Mouse (Mus musculus) cerebellum, adult 9-11 months (tissue): ENCODE measurements around the gene Mpdu1.
"Not testable (repeated sequence)": the region's sequence is repeated elsewhere in the genome, so short reads cannot be mapped to it uniquely, and the experiment has no call there.

Experiments used
- DNase-seq: peaks from one replicate; pipeline ENCODE4 v3.0.0; 2022

The Mpdu1 gene

DNA sequence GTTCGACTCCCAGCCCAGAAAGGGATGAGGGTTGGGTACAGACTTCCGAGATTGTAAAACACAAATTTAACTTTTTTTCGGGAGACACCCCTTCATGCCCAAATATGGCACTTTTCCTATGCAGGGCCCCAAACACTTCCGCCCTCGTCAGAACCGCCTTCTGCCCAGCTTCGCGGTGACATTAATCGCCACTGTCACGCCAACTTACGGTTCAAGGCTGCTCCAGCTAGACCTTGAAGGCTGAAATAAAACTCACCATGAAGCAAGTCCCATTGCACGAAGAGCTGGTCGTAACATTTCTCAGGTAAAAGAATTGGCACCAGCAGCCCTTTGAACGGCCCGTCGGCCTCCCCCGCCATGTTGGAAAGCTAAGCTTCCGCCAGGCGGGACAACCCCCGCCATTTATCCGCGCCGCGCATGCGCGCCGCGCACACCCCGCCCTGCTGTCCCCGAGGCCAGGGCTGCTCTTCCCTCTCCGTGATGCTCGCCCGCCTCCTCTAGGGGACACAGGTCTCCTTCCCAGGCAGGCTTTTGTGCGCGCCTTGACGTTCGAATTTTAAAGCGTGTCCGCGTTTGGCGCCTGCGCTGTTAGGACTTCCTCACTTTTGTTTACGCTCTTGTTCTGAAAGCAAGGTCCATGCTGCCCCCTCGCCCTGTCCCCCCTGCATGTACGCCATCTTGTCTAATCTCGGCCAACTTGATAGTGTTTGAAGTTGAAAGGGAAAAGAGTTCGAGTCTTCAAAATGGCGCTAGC lies at the start of gene Mpdu1:
TSS of gene Mpdu1 (minus strand) at position 430 of the 754 bp plus-strand sequence.
- DNase-seq: peak; percentile 98

- no peak for DNase-seq
Measured at GRCm38 (mm10) chr11:69711082-69711481, 48.6 kb upstream of the Mpdu1 start.

DNA sequence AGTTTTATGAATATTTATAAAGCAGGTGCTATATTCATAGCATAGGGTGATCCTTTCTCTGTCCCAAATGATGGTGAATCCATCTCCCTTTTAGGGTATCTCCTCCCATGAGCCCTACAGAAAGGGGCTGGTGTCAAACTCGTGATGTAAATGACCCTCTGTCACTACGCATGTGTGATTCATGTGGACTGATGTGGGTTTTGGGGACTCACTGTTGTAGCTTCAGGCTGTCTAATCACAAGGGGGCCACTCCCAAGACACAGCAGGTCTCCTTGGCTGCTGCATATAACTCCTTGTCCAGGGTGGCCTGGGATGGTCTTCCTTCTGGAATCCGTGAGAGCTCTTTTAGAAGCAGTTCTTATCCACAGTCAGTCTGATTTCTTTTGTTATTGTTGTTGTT lies 48.0 kb upstream of the Mpdu1 start:
- no peak for DNase-seq

DNA sequence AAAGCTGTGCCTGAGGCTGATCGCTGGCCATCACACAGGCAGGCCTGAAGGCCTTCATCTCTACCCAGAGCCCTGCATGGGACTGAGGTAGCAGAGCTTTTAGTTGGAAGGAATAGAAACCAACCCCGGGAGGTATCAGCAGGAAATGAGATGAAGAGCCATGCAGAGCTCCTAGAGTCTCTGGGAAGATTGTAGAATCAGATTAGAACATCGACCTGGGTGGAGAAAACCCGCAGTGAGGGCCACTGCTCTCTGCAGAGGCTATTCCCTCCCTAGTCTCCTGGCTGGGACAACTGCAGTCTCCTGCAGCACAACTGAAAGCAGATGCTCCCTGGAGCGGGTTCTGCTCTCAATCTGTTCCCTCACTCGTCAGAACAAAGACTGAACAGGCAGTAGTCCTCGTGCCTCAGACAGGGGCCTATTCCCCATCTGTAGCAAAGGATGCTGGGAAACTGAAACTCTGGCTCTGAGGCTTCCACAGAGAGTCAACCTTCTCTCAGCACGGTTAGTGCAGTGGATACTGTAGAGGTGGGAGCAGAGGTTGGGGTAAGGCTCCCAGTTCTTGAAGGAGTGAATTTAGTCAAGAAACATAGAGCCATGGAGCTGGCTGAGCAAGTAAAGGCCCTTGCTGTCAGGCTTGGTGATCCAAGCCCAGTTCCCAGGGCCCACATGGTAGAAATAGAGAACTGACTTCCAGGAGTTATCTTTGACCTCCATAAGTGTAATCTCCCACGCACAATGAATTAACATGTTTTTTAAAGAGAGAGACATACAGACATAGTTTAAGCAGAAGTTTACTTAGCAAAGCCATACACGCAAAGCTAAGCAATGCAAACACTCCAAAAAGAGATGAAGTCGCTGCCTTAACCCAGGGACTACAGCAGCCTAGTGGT lies 47.4 kb upstream of the Mpdu1 start:
- DNase-seq: no peak

- peak; percentile 55 for DNase-seq
Measured at GRCm38 (mm10) chr11:69708614-69709265, 46.3 kb upstream of the Mpdu1 start.

DNA sequence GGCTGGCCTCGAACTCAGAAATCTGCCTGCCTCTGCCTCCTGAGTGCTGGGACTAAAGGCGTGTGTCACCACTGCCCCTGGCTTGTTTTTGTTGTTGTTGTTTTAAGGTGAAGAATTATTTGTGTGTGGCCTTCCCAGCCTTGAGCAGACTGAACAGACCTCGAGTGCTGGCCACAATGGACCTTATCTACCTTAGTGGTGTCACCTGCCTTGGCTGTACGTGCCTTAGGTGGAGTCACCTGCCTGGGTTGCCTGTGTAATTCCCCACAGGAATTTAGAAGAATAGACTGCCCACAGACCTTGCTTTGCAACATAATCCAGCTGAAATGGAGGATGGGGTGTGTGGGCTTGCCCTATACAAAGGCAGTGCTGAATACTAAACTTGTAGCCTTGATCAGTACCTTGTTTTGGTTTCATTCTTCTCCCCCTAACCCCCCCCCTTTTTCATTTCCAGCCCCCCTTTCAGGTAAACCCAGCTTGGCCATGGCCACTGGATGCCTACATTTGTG lies 45.5 kb upstream of the Mpdu1 start:
- DNase-seq: no peak

DNA sequence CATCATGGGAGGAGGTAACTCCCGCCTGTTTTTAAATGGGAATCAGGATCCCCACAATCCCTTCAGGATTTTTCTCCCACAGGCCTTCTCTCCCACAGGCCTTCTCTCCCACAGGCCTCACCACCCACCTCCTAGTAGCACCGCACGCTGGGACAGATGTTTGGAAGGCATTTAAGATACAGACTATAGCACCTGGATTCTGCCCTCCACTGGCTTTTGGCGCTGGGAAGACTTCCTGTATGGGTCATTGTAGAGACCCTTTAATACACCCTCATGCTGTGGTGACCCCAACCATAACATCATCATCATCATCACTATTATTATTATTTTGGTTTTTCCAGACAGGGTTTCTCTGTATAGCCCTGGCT lies 45.0 kb upstream of the Mpdu1 start:
- peak; percentile 58 for DNase-seq

DNA sequence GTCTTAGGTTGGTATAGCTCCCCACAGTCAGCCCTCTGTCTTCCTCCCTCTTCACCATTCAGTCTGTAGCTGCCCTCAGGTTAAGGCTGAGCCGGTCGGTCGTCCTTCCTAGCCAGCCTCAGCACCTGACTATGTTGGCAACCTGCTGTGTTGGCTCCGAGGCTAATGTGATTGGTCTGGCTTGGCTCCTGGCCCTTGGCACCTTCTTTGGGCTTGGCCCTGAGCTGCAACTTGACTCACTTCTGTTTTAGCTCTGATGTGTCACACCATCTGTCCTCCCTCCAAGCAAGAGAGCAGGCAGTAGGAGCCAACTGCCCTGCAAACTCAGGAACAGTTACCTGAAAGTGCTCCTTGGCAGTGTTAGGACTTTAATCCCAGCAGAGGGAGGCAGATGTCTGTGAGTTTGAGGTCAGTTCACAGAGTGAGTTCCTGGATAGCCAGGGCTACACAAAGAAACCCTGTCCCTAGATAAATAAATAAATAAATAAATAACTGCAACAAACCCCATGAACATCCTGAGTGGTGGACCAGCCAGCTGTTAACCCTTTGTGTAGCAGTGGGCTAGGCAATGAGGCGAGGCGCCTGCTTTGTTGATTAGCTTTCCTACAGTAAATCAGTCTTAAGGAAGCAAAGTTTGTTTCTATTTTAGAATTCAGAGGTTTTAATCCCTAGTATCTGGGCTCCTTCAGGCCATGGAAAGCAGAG lies 44.5 kb upstream of the Mpdu1 start:
- DNase-seq: peak; percentile 98

- DNase-seq: no peak
Measured at GRCm38 (mm10) chr11:69704613-69705010, 42.2 kb upstream of the Mpdu1 start.

DNA sequence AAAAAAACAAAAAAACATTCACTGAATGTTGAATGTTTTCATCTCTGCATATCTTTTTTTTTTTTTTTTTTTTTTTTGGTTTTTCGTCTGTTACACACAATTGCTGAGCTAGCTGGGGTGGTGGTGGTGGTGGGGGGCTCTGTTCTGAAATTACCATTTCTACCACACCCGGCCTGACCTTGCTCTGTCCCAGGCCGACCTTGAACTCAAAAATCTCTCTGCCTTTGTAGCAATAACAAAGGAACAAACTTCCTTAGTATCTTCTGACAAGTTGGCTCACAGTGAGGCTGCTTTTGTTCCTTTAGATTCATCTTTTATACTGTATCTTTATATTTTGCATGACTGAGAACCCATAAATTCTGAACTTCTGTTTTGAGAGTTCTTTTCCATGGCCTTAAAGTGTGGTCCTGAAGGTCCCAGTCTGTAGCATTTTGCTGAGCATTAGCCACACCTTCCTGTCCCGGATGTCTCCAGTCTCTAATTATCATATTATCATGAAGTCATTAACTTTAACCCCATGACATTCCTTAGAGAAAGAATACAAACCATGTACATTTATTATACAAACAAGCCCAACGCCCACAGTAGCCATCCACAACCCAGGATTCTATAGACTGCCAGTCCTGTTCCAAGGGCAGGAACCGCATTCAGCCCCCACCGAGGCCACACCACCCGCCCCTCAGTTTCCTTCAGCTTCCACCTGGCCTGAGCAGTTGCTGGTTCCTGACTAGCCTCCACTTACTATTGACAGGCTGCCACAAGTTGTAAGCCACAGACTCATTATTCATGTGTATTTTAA lies 41.6 kb upstream of the Mpdu1 start:
- DNase-seq: no peak

GRCm38 (mm10) chr11:69703381-69703780 lies 40.9 kb upstream of the Mpdu1 start:
- not testable (repeated sequence) for DNase-seq

GRCm38 (mm10) chr11:69702886-69703285 lies 40.4 kb upstream of the Mpdu1 start:
- not testable (repeated sequence) for DNase-seq

DNA sequence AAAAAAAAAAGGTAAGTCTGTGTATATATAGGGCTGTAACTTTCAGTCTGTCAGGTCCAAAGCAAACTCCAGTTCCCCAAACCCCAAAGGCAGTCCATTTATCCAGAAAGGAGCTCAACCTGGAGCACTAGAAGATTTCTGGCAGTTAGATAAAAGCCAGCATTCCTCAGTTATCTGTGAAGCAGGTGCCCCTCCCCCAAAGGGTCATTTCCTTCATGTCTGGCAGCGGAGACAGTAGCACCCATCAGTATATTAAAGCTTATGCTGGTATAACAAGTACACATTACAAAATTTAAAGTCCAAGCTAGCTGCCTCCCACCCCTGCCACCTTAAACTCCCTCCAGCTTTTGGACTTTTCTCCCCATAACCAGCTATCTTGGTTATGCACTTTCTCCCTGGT lies 37.2 kb upstream of the Mpdu1 start:
- DNase-seq: no peak

- DNase-seq: no peak
Measured at GRCm38 (mm10) chr11:69698574-69698973, 36.1 kb upstream of the Mpdu1 start.

GRCm38 (mm10) chr11:69697396-69697795 lies 35.0 kb upstream of the Mpdu1 start:
- no peak for DNase-seq

DNA sequence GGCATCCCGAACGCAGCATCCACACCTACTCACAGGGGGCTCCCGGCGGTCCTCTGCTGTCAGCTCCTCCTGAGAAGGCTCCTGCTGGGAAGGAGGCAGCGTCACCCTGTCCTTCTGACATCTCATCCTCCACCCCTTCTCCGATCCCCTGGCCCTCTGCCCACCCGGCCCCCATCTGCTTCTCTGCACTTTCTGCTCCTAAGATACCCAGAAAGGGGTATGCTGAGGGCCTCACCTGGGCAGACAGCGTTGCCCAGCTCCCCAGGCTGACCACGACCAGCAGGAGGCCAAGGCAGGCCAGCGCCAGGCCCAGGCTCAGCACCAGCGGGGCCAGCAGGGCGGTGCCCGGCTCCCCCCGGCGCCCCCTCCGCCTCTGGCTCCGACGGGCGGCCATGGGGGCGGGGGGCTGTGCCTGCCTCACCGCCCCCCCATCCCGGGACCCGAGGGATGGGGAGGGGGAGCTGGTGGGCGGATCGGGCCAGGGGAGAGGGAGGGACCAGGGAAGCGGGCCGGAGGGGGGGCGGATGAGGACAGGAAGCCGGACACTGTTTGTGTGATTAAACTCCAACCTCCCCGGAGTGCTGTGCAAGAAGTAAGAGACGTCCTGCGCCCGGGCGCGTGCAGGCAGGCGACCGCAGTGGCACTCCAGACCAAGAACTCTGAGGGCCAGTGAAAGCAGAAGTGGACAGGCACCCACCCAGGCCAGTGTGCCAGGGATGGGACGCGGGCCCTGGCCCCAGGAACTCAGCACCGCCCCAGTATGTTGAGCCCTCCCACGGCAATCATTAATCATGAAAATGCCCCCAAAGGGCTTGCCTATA lies 33.1 kb upstream of the Mpdu1 start, which contains the start of the genes Tnfsf12 and Tnfsfm13:
TSS of gene Tnfsf12 (minus strand) at position 489 of the 821 bp plus-strand sequence.
TSS of gene Tnfsfm13 (minus strand) at position 738 of the 821 bp plus-strand sequence.
- DNase-seq: peak; percentile 78

GRCm38 (mm10) chr11:69695046-69695360 lies 32.6 kb upstream of the Mpdu1 start:
- no peak for DNase-seq

GRCm38 (mm10) chr11:69693421-69693965 lies 31.1 kb upstream of the Mpdu1 start:
- peak; percentile 33 for DNase-seq

- DNase-seq: no peak
Measured at GRCm38 (mm10) chr11:69692863-69693262, 30.4 kb upstream of the Mpdu1 start.

DNA sequence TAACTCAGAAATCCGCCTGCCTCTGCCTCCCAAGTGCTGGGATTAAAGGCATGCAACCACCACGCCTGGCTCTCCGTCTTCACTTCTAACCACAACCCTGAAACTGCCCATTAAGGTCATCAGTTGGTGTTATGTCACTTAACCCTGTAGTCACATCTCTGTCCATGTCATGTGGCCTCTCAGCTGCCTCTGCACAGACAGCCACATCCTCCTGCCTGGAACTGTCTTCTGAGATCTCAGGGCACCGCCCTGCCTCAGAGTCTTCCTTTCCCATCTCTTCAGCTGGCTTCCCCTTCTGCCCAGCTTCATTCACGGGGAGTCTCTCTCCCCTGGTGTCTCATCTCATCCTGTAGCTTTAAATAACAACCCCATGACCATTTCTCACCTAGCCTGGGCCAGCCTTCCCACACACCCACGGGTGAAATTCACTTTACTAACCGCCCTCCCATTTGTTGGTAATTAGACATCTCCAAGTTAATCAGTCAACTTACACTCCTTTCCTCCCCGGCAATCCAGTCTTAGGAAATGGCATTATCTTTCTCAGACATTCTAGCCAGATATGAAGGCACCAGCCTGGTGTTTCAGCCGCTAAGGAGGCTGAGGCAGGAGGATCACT lies 29.9 kb upstream of the Mpdu1 start:
- no peak for DNase-seq
